Mouse (Mus musculus) ES-Bruce4 (cell line): ENCODE measurements around the gene Hist1h3f.

ENCODE experiments used
- CTCF ChIP-seq: IDR thresholded peaks from one replicate; pipeline ENCODE4 v1.8.1; 2011; ENCODE audit warnings: low read depth, low read length
- POLR2A ChIP-seq: IDR thresholded peaks from one replicate; pipeline ENCODE4 v1.8.1; 2011; ENCODE audit warnings: low read length; ENCODE audit not compliant: insufficient read depth

DNA sequence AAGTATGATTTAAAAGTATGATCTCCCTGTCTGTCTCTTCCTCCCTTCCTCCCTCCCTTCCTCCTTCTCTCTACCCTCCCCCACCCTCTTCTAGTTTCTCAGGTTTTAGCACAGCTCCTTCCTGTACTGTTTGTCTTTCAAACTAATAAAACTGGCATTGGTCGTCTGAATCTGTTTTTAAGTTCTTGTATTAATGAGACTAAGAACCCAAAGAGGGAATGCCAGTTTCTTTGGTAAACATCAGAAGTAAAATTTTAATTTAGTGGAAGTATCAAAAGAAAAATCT, 43.0 kb downstream of the Hist1h3f start:
- TF ChIP-seq POLR2A (no peak), CTCF (no peak)
